Mouse (Mus musculus): ENCODE data around the gene Catsperg1.
"Not testable (repeated sequence)": the region's sequence is repeated elsewhere in the genome, so short reads cannot be mapped to it uniquely, and the experiment has no call there.

Catsperg1 gene

GRCm38 (mm10) chr7:29213675-29214082, at the start of gene Catsperg1:
Gene Catsperg1 (minus strand): TSS chr7:29214035.
- no peak for DNase-seq

- no peak for DNase-seq
Observed at GRCm38 (mm10) chr7:29262151-29262550, 48.3 kb upstream of the Catsperg1 start.

GRCm38 (mm10) chr7:29259781-29260730, 46.2 kb upstream of the Catsperg1 start:
- no peak for DNase-seq

GRCm38 (mm10) chr7:29257368-29257767, 43.5 kb upstream of the Catsperg1 start:
- DNase-seq, result no peak

- no peak for DNase-seq
Observed at GRCm38 (mm10) chr7:29255875-29256274, 42.0 kb upstream of the Catsperg1 start.

GRCm38 (mm10) chr7:29253842-29254241, 40.0 kb upstream of the Catsperg1 start:
- DNase-seq, result no peak

- no peak for DNase-seq
Observed at GRCm38 (mm10) chr7:29251166-29251565, 37.3 kb upstream of the Catsperg1 start.

- DNase-seq, result no peak
Observed at GRCm38 (mm10) chr7:29248261-29248841, 34.5 kb upstream of the Catsperg1 start, which contains the start of gene 2200002D01Rik. Gene 2200002D01Rik (minus strand): TSS chr7:29248466.

GRCm38 (mm10) chr7:29247706-29248105, 33.9 kb upstream of the Catsperg1 start:
- no peak for DNase-seq

- peak; percentile 68 for DNase-seq
Observed at GRCm38 (mm10) chr7:29247314-29247700, 33.5 kb upstream of the Catsperg1 start.

GRCm38 (mm10) chr7:29246619-29247313, 32.9 kb upstream of the Catsperg1 start:
- no peak for DNase-seq

- DNase-seq, result no peak
Observed at GRCm38 (mm10) chr7:29246015-29246414, 32.2 kb upstream of the Catsperg1 start.

- no peak for DNase-seq
Observed at GRCm38 (mm10) chr7:29244732-29245416, 31.0 kb upstream of the Catsperg1 start.

- DNase-seq, result peak; percentile 97
Observed at GRCm38 (mm10) chr7:29238019-29238967, 24.5 kb upstream of the Catsperg1 start, which contains the start of gene Yif1b. Gene Yif1b (plus strand): TSS chr7:29238329.

- not testable (repeated sequence) for DNase-seq
Observed at GRCm38 (mm10) chr7:29237596-29237995, 23.8 kb upstream of the Catsperg1 start.

GRCm38 (mm10) chr7:29236593-29236992, 22.8 kb upstream of the Catsperg1 start:
- no peak for DNase-seq

GRCm38 (mm10) chr7:29234661-29235060, 20.8 kb upstream of the Catsperg1 start:
- no peak for DNase-seq

GRCm38 (mm10) chr7:29233745-29234144, 19.9 kb upstream of the Catsperg1 start:
- no peak for DNase-seq

GRCm38 (mm10) chr7:29232247-29233013, 18.6 kb upstream of the Catsperg1 start, which contains the start of gene Kcnk6:
Gene Kcnk6 (minus strand): TSS chr7:29232515.
- no peak for DNase-seq

GRCm38 (mm10) chr7:29231517-29231916, 17.7 kb upstream of the Catsperg1 start:
- DNase-seq, result no peak

GRCm38 (mm10) chr7:29230560-29230959, 16.7 kb upstream of the Catsperg1 start:
- DNase-seq, result no peak

Measured in cerebellum, adult 11 months (tissue).